Mouse (Mus musculus): ENCODE data around the gene Caln1.

The Caln1 gene

DNA sequence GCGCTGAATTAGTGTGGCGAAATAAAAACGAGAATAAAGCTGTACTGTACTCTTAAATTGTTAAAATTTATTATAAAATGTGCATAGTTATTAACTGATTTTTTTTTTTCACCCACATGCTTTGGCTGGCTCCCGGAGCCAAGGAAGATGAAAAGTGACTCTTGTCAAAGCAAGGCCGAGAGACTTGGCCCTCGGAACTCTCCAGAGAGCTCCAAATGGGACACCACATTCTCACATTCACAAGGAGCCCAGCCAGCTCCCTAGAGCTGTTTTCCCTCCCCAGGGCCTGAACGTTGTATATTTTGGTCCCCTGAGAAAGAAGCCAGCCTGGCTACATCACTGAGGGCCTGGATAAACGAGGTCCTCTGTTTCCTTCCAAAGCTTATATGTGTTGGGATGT, 25.1 kb downstream of the Caln1 start:
- no peak for DNase-seq (ENCODE audit: low spot score)

DNA sequence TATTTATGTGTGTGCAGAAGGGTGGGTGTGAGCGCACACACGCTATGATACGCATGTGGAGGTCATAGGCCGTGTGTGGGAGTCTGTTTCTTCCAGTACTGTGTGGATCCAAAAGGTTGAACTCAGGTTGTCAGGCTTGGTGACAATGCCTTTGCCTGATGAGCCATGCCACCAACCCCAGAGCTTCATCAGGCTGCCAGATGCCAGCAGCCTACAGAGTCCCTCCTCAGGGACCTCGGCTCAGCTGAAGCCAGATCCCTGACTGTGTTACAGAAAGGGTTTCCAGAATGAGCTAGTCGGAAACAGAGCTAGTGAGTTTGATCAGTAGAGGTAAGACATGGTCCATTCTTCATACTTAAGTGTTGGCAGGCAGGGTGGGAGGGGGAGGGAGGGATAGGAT, 25.9 kb downstream of the Caln1 start:
- DNase-seq (ENCODE audit: low spot score): no peak

DNA sequence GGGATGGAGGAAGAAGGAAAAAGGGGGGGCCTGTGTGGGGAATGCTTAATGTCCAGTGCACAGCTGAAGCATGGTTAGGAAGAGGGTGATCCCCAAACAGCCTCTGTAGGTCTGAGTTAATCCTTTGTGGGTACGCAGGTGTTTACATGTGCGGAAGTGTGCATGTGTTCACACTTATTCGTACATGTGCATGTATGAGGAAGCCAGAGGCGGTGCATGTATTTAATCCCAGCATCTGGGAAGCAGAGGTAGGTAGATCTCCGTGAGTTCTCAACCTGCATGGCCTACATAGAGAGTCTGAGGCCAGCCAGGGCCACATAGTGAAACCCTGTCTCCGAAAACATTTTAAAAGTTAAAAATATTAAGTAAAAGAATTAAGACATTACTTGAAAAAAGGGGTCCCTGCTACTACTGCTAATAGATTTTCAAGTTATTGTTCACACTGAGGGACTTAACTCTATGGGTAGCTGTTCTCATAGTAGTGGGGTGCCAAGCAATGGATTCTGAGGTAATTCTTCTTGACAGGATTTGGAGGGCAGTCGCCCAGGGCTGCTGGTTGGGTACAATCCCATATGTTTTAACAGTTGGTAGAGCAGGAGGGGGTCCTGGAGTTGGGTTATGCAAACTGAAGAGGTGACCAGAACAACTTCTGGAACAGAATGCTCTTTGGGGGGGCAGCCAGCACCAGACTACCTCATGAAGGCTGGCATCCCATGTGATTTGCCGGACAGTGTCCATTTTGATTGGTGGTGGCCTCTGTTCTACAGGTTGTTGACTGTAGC, 31.1 kb downstream of the Caln1 start:
- no peak for DNase-seq (ENCODE audit: low spot score)

- peak; percentile 9 for DNase-seq (ENCODE audit: low spot score)
Observed at GRCm38 (mm10) chr5:130405201-130405600, 35.9 kb downstream of the Caln1 start.

GRCm38 (mm10) chr5:130409706-130410105, 40.5 kb downstream of the Caln1 start:
- DNase-seq (ENCODE audit: low spot score): no peak

DNA sequence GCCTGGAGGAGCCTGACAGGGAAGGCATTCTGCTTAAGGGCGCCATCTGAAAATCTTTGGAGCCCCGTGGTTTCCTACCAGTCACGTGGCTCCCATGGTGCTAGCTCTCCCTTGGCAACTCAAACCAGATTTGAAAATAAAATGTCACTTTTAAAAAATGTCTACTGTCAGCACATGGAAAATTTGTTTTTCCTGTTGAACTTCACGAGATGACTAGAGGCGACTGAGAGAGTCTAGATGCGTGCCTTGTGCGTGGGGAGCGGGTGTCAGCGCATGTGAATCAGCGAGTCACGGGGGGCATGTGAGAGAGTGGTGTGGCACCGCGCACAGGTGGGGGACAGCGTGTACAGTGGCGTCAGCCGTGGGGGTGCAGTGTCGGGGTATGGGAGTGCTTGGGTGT, 42.3 kb downstream of the Caln1 start:
- DNase-seq (ENCODE audit: low spot score): no peak

- no peak for DNase-seq (ENCODE audit: low spot score)
Observed at GRCm38 (mm10) chr5:130447438-130447837, 78.2 kb downstream of the Caln1 start.

DNA sequence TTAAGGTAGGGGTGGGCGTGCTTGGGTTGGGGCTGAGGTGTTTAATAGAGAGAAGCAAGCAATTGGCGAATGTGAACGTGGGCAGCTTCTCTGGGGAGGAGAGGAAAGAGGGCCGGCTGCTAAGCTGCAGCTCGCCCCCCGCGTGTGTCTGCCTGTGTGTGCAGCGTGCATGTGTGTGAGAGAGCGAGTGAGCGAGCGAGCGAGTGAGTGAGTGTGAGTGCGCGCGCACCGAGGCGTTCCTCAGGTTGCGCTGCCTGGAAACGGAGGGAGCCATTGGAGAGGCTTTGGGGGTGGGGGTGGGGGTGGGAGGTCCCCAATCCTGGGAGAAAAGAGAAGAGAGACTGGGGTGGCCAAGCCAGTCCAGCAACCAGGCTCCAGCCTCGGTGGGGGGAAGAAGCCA, 79.2 kb downstream of the Caln1 start:
- DNase-seq (ENCODE audit: low spot score): no peak

GRCm38 (mm10) chr5:130448931-130449856, 79.9 kb downstream of the Caln1 start:
- DNase-seq (ENCODE audit: low spot score): no peak

DNA sequence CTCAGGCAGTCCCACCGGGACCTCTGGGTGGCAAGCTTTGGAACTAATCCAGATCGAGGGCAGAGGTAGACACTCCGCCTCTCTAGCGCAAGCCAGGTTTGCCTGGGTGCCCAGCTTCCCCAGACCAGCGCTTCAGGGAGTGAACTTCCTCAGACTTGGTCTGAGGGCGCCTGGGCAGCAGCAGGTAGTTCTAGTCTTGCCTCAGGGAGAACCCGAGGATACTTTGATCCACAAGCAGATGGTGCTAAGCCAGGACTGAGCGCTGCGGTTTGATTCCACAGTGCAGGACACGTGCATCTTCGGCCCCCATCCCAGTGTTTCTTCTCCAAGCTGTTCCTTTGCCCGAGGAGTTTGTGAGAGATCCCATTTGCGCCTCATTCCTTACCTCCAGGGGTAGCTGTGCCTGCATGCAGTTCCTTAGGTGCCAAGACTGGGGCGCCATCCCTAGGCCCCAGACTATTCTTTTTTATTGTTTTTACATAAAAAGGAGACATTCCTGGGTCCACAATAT, 80.8 kb downstream of the Caln1 start:
- no peak for DNase-seq (ENCODE audit: low spot score)

GRCm38 (mm10) chr5:130458076-130458475, 88.8 kb downstream of the Caln1 start:
- no peak for DNase-seq (ENCODE audit: low spot score)

DNA sequence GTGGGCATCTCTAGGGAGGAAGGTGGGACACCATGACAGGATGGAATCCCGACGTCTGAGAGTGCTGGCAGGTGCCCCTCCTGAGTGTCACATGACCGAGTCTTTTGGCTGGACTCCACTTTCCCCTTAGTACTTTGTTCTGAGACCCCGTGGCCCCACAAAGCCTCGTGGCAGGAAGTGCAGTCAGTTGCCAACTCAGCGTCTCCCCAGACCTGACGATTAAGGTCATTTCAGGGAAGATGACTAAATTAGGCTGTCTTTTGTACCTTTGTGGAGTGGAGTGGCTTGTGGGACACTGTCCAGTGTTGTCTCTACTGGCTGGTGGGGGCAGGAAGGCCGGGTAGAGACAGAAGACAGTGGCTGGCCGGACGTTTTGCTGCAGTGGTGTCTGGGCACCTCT, 103.0 kb downstream of the Caln1 start:
- DNase-seq (ENCODE audit: low spot score): no peak

DNA sequence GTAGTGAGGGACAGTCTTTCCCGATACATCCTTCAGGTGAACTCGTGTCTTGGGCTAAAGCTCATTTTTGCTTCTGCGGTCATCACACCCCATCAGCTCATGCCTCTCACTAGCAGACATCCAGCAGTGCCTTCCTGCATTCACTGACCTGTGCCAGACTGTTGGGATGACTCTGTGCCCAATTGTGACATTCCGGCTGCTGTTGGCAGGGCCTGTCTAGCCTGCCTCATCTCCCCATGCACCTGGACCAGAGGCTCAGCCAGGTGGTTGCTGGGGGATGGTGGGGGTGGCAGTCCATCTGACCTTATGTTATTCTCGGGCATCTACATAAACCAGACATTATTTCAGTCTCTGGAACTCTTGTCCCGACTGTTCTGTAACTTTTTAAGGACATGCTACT, 105.6 kb downstream of the Caln1 start:
- DNase-seq (ENCODE audit: low spot score): no peak

DNA sequence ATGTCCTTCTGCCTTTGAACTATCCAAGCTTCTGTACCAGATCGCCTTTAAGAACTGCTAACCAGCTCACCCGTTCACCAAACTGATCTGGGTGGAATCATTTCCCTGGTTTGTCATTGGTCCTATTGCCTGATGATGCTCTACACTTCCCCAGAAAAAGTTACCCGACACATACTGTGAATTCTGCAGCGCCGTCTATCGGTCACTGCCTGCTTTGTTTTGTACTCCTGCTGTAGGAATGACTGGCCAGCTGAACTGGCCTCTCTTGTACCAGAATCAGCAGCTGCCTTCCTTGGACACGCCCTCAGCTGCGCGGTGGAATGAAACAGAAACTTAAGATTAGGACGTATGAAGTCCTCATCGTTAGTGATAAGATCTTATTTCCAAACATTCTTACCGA, 107.5 kb downstream of the Caln1 start:
- no peak for DNase-seq (ENCODE audit: low spot score)

DNA sequence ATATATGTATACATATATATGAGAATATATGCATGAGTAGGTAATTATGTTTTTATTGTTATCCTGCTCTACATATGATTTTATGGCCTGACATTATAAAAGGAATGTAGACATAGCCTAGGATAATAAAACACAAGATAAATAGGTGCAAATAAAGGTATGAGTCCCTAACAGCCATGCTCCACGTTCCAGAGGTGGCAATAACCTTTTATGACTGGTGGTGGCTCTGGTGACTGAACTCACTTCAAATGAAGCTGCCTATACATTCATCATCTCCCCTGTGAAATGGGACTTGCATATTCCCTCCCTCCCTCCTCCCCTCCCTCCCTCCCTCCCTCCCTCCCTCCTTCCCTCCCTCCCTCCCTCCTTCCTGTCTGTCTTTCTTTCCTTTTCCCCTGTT, 111.0 kb downstream of the Caln1 start:
- DNase-seq (ENCODE audit: low spot score): no peak

GRCm38 (mm10) chr5:130491471-130491870, 122.2 kb downstream of the Caln1 start:
- DNase-seq (ENCODE audit: low spot score): no peak

GRCm38 (mm10) chr5:130492305-130492704, 123.0 kb downstream of the Caln1 start:
- DNase-seq (ENCODE audit: low spot score): no peak

GRCm38 (mm10) chr5:130502541-130502940, 133.3 kb downstream of the Caln1 start:
- DNase-seq (ENCODE audit: low spot score): no peak

DNA sequence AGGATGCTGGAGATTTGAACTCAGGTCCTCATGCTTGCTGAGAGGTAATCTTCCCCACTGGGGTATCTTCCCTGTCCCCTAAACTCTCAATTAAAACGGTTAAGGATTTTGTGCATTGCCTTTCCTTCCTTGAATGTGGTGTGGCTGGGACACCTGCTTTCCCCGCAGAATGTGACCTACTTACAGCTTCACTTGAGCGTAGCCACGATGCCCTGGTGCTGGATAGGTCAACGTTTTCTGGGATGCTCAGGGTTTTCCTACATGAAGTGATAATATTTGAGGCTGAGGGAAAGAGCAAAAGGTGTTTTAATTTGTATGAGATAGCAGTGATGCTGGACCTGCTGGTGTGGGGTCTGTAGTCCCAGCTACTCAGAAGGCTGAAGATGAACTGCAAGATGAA, 135.6 kb downstream of the Caln1 start:
- DNase-seq (ENCODE audit: low spot score): no peak

DNA sequence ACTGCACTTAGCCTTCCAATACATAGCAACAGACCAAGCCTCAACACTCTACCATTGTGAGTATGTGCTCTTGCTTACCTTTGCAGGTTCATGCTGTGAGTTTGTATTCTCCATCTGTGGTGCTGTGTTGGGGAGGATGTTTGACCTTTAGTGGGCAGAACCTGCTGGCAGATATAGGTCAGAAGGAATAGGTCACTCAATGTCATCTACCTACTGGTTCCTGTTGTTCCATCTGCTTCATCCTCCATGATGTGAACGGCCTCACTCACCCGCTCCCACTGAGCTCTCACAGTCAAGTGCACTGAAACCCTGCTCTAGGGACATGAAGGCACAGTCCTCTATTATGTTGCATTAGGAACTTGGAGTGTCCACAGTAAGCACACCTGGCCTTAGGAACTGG, 141.3 kb downstream of the Caln1 start:
- no peak for DNase-seq (ENCODE audit: low spot score)

- no peak for DNase-seq (ENCODE audit: low spot score)
Observed at GRCm38 (mm10) chr5:130515395-130515794, 146.1 kb downstream of the Caln1 start.

GRCm38 (mm10) chr5:130520527-130520926, 151.3 kb downstream of the Caln1 start:
- no peak for DNase-seq (ENCODE audit: low spot score)

- no peak for DNase-seq (ENCODE audit: low spot score)
Observed at GRCm38 (mm10) chr5:130527416-130527815, 158.2 kb downstream of the Caln1 start.
